Mouse (Mus musculus): ENCODE data around the gene Zfp949. TPM values are rescaled to one million over a fixed set of nuclear protein-coding genes. Genes with fewer than 3 reads are reported as not detected.
"Not testable (repeated sequence)": the region's sequence is repeated elsewhere in the genome, so short reads cannot be mapped to it uniquely, and the experiment has no call there.

Zfp949 gene
- total RNA-seq, 4 experiments from 2014 or later, result 7.3 to 17.2 (median 12.2) TPM

GRCm38 (mm10) chr9:88542816-88543215, 5.0 kb upstream of the Zfp949 start:
- no peak for DNase-seq

- DNase-seq, result no peak
Measured at GRCm38 (mm10) chr9:88545534-88545933, 2.3 kb upstream of the Zfp949 start.

- no peak for DNase-seq
Measured at GRCm38 (mm10) chr9:88546166-88546565, 1.7 kb upstream of the Zfp949 start.

GRCm38 (mm10) chr9:88546657-88547056, 1.2 kb upstream of the Zfp949 start:
- no peak for DNase-seq

GRCm38 (mm10) chr9:88547270-88547669, 550 bp upstream of the Zfp949 start:
- no peak for DNase-seq

- no peak for DNase-seq
Measured at GRCm38 (mm10) chr9:88548614-88548945, 760 bp downstream of the Zfp949 start.

GRCm38 (mm10) chr9:88553071-88553470, 5.3 kb downstream of the Zfp949 start:
- DNase-seq, result no peak

GRCm38 (mm10) chr9:88558146-88558545, 10.3 kb downstream of the Zfp949 start:
- no peak for DNase-seq

- DNase-seq, result not testable (repeated sequence)
Measured at GRCm38 (mm10) chr9:88561476-88561875, 13.7 kb downstream of the Zfp949 start.

GRCm38 (mm10) chr9:88570471-88570870, 22.7 kb downstream of the Zfp949 start:
- not testable (repeated sequence) for DNase-seq

- DNase-seq, result not testable (repeated sequence)
Measured at GRCm38 (mm10) chr9:88580591-88580990, 32.8 kb downstream of the Zfp949 start, which contains the start of gene Trim43a. TSS of gene Trim43a (plus strand) at chr9:88580891.

- DNase-seq, result not testable (repeated sequence)
Measured at GRCm38 (mm10) chr9:88593708-88594107, 45.9 kb downstream of the Zfp949 start.

- DNase-seq, result peak; percentile 99
Measured at GRCm38 (mm10) chr9:88599206-88600162, 51.7 kb downstream of the Zfp949 start.

Other genes starting within 250 kb of the Zfp949 start
- 10 to 100 TPM in 2 of 4 experiments, 1 to 10 TPM in 2; 5.7 to 13.6 (median 8.9) TPM for gene Nt5e, start 220.8 kb upstream of the Zfp949 start, total RNA-seq (2022)
- 10 to 100 TPM; 59.6 to 64.5 (median 63.1) TPM for gene Snx14, start 109.1 kb upstream of the Zfp949 start, total RNA-seq (2022)
- gene Gm20537, start 91.4 kb upstream of the Zfp949 start, total RNA-seq (2022), result 1 to 10 TPM in 3 of 4 experiments, not detected in 1; 1.1 to 2.8 (median 1.1) TPM
- 10 to 100 TPM; 57.7 to 79.2 (median 71.1) TPM for gene Syncrip, start 65.4 kb upstream of the Zfp949 start, total RNA-seq (2022)
- gene Trim43a, start 32.9 kb downstream of the Zfp949 start, total RNA-seq (2022), result 1 to 10 TPM in 1 of 4 experiments, under 1 TPM in 3; 0.15 to 1.2 (median 0.42) TPM
- gene Mthfsl, start 172.3 kb downstream of the Zfp949 start, total RNA-seq (2022), result 10 to 100 TPM; 38.5 to 48.2 (median 42.9) TPM
- 1 to 10 TPM in 3 of 4 experiments, under 1 TPM in 1; 0.95 to 3.3 (median 1.6) TPM for gene Bcl2a1d, start 183.9 kb downstream of the Zfp949 start, total RNA-seq (2022)